Mouse (Mus musculus): Measurements from ENCODE around the gene Oxct2b. TPM values are rescaled to one million over a fixed set of nuclear protein-coding genes. Genes with fewer than 3 reads are reported as not detected.
"Not testable (repeated sequence)": the region's sequence is repeated elsewhere in the genome, so short reads cannot be mapped to it uniquely, and the experiment has no call there.

Oxct2b gene
- not detected in 2 replicates for total RNA-seq (2021)
- long read RNA-seq, experiment 1 = 0 reads
- long read RNA-seq, experiment 2 = 0 reads

DNA sequence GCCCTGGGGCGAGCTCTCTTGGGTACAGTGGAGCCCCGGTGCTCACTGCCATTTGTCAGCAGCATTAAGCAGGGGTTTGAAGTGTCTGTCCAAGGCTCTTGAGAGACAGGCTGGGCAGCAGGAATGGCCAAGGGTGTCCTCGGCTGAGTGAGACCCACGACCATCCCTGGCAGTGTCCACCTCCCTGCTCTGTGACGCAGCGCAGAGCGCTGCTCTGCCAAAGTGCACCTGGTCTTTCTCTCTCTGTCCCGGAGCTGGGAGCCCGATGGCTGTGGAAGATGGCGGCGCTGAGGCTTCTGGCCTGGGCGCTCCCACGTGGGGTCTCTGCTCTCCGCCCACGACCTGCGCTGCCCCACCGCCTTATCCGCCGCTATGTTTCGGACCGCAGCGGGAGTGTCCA, at the start of gene Oxct2b:
Gene Oxct2b, plus strand, starts transcription at position 256 of the 400 bp plus-strand sequence.
- DNase-seq = no peak

DNA sequence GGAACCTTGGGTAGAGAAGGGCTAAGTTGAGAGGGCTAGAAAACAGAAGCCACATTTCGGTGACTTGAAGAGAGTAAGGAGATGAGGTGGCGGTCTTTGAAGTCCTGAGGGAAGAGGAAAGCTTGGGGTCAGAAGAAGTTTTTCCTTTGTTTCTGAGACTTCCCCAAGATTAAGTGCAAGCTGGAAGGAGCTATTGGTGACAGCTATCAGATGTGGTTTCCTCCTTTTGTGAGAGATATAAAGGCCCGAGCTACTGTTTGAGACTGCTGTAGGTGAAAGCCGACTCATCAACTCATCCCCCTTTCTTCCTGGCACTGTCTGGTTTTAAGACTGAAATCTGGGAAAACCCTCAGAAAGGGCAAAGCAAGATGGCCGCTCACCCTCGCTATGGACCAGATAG, 47.4 kb upstream of the Oxct2b start:
- DNase-seq = no peak

DNA sequence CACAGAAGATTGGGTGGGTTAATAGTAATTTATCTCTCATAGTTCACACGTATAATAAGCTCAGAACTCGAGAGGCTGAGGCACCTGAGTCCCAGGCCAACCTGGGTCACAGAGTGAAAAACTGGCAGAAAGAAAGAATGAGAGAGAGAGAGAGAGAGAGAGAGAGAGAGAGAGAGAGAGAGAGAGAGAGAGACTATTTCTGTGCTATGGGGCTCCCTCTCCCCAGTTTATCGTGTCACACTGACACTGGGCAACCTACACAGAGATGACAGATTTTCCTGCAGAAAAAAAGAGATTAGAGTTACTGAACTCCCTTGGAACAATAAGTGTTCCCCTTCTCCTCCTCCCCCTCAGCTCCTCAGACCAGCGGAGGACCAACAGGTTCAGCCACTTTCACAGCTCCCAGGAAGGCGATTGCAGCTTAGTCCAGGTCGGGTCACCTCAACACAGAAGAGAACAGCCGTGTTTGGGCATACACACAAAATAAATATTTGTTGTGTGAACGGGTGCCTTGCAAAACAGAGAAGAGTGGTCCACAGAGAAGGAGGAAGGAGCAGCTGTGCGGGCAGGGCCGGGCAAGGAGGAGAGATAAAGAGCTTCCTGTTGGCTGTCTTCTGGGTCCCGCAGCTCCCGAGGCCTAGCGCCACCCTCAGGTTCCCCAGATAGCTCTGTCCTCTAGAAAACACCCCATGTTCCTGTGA, 44.6 kb upstream of the Oxct2b start:
- DNase-seq = peak; percentile 67

DNA sequence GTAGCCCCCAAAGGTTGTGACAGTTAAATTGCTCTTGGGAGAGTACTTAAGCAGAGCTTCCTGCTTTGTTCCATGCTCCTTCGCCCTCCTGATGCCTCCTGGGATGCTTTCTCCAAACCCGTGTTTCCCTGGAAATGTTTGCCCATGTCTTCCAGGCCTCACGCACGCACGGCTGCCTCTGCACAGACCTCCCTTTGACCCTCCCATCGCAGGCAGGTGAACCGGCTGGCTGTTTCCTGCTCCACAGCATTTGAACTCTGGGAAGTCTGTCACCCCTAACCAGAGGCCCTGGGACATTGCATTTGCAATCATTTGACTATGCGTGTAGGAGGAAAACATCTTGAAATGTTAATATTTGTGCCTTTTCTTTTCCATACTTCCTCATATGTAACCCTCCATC, 39.1 kb upstream of the Oxct2b start:
- DNase-seq = no peak

DNA sequence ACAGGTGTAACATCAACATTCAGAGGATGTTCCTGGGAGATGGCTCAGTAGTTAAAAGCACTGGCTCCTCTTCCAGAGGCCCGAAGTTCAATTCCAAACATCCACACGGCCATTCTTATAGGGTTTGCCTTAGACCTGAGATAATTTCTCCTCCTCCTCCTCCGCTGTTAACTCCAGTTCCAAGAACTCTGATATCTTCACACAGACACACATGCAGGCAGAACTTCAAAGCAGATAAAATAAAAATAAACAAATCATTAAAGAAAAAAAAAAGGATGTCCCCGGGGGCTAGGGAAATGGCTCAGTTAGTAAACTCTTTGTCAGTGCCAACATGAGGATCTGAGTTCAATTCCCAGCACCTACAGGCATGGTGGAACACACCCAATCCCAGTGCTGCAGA, 37.8 kb upstream of the Oxct2b start:
- no peak for DNase-seq

DNA sequence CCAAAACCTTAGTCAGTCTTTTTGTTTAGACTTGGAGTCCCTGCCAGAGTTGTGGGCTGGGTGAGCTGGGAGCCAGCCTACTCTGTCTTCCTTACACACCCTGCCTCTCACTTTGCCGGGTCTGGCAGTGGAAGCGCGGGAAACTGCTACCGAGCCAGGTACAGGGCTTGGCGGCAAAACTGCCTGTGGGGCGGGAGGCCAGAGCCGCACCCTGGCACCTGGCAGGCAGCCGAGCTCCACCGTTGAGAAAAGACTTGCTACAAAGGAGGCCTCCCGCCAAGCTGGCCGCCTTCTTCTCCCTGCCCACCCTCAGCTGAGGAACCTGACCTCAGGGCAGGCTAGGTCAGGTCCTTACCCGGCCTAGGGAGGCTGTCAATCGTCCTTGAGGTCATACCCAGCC, 35.3 kb upstream of the Oxct2b start:
- DNase-seq = peak; percentile 17

DNA sequence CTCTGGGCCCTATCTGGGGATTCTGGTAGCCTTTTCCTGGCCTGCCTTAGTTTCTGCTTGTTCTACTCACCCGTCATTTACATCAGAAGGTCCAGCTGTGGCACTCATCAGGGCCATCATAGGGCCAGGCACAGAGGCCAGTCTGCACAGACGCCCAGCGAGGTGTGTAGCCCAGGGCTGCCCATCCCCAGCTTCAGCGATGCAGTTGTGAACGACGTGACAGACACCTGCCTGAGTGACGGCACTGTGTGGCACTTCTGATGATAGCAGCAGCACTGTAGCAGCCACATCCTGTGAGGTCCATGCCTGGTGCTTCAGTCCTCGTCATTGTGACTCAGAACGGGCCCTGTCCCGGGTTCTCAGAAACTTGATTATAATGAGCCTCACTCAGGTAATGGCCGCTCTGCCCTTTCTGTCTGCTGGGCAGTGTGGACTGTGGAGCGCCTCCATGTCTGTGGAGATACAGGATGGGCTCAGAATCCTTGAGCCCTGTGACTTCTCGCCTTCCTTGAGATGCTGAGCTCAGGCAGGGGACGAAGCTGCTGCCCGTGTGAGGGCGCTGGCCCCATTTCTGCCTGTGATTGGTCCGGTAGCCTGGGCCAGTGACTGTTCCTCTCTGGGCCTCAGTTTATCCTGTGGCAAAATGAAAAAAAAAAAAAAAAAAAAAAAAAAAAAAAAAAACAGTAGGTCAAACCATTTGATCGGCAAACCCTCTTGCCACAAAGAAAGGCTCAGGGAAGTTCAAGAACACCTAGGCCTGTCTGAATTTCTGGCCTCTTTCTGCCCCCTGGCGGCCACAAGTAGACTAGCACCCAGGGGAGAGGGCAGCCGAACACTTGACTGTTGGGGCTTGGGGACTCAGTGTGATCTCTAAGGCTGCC, 33.5 kb upstream of the Oxct2b start:
- DNase-seq = peak; percentile 79

DNA sequence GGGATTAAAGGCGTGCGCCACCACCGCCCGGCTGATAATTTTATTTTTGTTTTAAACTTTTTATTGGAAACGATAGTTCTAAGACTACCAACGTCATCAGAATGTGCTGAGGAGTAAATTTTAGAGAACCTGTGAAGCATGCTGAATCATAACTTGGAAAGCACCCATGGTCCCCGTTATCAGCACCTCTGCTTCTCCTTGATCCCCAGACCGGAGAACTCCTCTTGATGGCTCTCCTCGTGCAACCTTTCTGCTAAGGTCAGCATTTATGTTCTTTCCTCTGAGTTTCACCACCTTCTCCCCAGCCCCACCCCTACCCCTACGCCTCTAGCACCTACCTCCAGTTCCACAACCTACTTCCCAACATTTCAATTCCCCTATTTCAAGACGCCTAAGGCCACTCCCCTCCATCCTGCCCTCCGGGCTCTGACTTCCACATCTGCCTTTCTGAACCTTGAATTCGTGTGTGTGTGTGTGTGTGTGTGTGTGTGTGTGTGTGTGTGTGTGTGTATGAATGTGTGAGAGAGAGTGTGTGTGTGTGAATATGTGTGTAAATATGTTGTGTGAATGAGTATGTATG, 32.7 kb upstream of the Oxct2b start:
- DNase-seq = no peak

DNA sequence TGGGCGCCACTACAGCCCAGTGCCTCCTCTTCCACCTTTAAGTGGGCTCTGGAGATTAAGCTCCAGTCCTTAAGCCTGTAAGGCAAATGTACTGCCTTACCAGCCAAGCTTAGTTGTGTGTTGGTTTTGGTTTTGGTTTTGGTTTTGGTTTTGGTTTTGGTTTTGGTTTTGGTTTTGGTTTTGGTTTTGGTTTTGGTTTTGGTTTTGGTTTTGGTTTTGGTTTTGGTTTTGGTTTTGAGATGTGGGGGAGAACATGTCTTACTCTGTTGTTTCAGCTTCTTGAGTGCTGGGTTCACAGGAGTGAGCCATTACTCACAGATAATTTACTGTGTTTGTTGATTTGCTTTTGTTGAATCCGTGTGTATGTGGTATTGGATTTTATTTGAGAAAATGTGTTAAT, 30.8 kb upstream of the Oxct2b start:
- no peak for DNase-seq

DNA sequence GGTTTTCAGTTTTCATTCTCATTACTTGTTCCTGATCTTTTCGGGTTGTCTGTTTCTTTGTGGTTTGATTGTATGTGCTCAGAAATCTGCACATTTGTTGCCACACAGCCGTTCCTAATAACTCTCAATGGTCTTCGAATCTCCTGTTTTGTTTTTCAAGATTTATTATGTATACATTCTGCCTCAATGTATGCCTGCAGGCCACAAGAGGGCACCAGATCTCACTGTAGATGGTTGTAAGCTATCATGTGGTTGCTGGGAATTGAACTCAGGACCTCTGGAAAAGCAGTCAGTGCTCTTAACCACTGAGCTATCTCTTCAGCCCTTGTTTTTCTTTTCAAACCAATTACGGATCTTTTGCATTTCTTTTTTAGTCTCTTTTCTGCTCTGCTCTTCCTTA, 29.7 kb upstream of the Oxct2b start:
- no peak for DNase-seq

DNA sequence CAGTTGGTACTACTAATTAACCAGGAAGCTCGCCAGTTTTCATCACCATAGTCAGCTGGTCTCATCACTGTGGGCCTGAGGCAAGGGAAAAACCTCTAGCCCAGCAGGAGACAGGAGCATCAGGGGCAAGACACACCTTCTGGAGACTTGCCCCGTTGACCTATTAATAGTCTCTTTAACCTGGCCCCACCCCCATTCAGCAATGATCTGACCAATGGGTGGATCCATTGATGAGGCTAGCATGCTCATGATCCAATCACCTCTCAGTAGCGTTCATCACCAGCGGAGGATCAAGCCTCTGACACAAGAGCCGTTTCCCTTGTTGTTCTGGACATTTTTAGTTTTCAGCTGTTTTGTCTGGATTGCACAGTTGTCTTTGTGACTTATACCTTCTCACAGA, 23.4 kb upstream of the Oxct2b start:
- DNase-seq = no peak

DNA sequence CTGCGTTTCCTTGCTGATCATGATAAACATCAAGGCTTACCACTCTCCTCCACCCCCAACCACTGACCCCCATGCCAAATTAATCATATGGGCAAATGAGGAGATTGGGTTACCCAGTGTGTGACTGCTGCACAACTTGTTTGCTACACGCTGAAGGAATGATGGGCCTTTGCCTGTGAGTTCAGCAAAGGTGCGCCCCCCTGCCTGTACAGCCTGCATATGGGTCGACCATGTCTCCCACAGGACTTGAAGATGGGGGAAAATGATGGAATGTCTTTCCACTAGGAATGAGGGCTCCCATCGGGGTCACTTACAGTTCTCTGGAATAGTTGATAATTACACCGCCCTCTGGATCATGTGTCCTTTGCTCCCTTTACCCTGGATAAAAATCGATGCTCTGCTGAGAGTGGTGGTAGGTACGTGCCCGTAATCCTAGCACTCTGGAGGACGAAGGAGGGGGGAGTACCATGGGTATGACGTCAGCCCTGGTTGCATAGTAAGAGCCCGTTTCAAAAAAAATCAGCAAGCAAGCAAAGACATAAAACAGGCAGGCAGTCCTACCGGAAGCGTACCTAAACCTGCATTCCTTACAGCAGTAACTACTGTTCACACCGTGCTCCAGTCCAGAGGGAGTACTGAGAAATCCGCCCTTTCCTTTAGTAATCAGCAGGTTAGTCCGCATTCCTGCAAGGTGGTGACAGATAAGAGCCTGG, 22.8 kb upstream of the Oxct2b start:
- DNase-seq = no peak

DNA sequence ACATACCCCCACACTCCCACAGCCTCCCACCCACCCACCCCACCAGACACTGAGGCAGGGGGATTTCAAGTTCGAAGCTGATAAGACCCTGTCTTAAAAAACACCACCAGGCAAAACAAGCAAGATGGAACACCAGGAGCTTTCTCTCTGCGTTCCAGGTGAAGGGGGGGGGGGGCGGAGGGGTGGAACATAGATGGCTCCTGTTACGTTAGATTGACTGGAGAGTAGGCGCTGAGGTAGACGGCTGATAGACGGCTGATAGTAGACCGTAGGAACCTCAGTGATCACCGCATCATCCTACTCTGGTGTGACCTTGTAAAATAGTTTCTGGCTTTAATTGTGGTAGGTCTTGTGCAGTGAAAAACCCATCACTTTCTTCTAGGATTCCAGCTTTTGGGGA, 22.2 kb upstream of the Oxct2b start:
- no peak for DNase-seq

DNA sequence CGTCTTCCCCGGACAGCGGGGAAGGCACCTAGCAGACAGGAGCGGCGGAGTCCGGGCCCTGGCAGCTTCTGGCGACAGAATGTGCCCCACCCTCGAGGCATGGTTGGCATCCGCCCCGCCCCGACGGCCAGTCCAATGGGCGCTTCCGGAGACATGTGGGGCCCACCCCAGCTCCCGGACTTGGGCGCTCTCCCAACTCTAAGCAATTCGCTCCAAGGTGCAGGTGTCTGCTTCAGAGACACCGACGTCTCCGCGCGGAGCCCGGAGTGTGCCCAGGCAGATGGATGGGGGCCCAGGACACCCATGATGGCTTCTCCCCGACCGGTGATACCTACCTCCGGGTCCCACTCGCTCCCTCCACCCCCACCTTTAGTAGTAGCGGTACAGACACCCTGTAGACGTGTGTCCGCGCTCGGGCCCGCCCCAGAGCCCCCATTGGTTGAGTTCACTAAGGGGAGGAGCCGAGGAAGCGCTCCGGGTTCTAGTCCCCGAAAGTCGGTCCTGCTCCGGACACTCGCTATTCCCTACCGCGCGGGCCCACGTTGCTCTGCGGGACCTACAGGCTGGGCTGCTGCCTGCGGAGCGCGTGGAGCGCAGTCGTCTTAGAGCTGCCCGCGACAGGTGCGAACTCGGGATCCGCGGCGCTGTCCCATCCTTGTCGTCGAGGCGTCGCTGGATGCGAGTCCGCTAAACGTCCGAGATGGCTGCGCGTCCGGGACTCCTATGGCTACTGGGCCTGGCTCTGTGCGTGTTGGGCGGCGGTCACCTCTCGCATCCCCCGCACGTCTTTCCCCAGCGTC, 11.2 kb upstream of the Oxct2b start, which contains the start of gene Bmp8b:
Gene Bmp8b, plus strand, starts transcription at position 515 of the 800 bp plus-strand sequence.
- peak; percentile 12 for DNase-seq

DNA sequence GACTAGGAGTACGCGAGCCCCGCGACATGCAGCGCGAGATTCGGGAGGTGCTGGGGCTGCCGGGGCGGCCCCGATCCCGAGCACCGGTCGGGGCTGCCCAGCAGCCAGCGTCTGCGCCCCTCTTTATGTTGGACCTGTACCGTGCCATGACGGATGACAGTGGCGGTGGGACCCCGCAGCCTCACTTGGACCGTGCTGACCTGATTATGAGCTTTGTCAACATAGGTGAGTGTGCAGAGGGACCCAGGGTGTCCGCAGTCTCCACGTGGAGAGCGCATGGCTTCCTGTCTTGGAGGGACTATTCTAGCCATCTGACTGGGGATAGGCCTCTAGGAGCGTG, 10.6 kb upstream of the Oxct2b start:
- DNase-seq = no peak

DNA sequence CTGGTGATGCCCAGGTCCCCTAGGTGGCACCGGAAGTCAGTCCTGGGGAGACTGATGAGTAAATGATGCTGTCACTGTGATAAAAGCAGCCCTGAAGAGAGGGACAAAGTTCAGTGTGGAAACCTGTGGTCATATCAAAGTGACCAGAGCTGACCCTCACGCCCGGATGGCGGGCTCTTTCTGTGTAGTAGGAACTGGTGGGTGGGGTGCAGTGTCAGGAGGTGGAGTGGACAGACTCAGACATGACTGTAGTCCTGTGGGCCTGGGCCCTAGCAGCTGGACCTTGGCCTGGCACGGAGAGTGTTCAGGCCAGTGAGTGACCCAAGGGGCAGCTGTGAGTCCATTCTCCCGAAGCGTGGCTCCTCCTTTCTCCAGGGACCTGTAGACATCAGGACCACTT, 10.1 kb upstream of the Oxct2b start:
- not testable (repeated sequence) for DNase-seq

DNA sequence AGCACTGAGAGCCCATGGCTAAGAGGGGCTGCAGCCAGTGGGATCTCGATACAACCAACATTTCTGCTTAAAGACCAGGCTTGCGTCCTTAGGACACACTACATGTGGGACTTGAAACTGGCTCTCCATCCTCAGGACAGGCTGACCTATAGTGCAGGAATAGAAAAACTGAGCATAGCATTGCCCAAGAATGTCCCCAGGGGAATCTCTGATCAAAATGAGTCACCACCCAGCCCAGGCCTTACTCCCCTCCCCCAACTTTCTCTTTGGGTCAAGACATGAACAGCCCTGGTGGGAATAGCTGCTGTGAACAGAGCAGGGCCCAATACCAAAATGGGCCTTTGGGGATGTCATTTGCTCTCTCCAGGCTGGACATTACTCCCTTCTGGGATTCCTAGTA, 9.2 kb upstream of the Oxct2b start:
- DNase-seq = peak; percentile 28

DNA sequence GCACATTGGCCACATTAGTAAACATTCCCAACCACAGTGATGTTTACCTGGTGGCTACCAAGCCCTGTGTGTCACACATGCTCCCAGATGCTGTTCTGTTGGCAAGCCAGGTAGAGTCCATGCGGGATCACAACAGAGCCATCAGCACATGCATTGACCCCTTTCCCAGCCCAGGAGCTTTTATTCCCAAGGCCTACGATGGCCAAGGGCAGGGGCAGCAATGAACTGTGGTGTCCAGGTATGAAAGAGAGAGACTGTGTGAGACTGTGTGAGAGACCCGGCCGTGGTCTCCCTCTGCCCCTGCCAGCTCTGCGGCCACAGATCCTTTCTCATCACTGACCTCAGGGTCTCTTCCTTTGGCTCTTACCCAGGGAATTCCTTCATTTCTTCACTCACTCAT, 8.0 kb upstream of the Oxct2b start:
- DNase-seq = no peak

DNA sequence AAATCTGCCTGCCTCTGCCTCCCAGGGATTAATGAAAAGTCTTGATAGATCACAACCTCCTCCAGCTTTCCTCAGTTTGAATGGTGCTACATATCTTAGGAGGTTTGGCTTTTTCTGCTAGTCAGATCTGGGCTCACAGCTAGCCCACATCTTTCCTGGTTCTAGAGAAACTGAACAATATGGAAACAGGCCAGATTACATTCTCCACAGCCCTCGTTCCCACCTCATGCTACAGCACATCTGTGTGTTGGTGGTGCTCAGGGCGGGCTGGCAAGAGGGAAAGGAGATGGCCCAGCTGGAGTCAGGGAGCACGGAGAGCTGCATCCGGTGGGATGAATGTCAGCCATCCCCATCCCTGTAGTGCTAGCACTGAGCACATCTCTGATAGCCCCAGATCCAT, 5.3 kb upstream of the Oxct2b start:
- no peak for DNase-seq

DNA sequence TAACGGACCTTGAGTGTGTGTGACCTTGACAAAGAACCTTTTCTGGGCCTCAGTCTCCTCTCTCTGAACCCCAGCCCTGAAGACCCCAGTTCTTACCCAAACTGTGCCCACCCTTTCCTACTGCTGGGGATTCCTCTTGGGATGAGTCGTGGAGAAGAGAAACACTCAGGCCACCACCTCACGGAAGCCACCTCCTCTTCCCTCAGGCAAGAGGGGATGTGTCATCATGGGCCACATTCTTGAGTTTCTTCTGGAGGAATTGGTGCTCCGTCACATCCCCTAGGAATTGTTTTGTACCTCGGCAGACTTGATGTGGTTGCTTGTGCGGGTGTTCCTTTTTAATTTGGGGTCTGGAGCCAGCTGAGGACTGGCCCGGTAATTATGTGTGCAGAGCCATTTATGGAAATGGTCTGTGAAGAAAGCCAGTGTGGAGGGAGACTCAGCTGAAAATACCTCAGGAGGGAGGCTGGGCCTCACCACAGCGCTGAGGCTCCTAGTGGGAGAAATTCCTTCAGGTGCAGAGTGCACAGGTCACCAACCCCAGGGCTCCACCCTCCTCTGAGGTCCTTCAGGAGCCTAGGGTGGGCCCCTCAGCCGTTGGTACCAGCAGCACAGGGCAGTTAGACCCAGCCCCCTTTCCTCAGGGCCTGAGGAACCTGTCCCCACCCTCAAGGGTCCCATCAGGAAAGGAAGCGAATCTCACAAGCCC, 4.6 kb upstream of the Oxct2b start:
- DNase-seq = not testable (repeated sequence)

DNA sequence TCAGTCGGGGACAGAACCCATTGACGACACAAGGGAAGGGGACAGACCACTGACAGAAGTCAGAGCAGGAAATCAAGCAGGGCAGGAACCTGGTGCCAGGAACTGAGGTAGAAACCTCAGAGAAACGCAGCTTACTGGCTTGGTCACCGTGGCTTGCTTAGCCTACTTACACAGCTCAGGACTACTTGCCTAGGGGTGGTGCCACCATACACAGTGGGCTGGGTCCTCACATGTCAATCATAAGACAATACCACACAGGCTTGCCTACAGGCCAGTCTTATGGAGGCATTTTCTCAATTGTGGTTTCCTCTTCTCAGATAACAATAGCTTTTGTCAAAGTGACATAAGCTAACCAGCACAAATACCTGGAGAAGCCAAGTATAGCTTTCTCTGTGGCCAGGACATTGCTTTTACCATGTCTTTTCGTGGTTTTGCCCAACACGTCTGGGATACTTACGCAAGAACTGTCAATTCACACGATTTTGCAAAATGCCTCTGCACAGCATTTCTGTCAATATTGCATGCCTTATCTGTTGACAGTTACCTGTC, 3.8 kb upstream of the Oxct2b start:
- DNase-seq = no peak
